Mouse (Mus musculus): Measurements from ENCODE around the gene Gbf1.

DNA sequence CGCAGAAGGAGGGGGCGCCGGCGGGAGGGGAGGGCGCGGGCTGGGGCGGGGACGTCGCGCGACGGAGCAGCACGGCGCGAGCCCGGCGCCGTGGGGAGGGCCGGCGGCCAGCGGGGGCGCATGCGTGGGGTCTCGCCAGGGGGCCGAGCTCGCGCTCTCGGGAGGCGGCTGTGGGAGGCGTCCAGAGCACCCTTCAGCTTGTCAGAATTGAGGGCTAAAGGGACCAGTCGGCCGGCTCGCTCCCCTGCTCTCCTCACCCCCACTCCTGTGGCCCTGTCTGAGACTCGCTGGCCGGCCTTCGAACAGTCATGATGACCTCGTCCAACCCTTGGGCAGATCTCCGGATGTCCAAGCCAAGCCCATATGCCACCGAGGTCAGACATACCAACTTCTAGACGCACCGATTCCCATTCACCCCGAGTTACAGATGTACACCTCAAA, 165.7 kb downstream of the Gbf1 start:
- no peak for TF ChIP-seq CTCF (IDR thresholded peaks at IDR 0.05; ENCODE audit: low read depth, low read length)
- no peak for TF ChIP-seq POLR2A (IDR thresholded peaks at IDR 0.05; ENCODE audit: borderline replicate concordance, low read depth, low read length)

All from bone marrow macrophage, adult 2 months (primary cell).